In genomic region chr17:46903876-46904490, GRCm38 (mm10) we compare ENCODE assay signal across 8 mouse cellular contexts. TPM values are rescaled to one million over a fixed set of nuclear protein-coding genes. Genes with fewer than 3 reads are reported as not detected.
DNase-seq lines count a peak whose midpoint lies in the region; ATAC-seq and TF ChIP-seq lines count a peak whose summit lies in the region.

No protein-coding gene starts in this region.

- no peak overlapping the region for H3K4me3 ChIP-seq in intestine, postnatal 0 days (ENCODE audit: low read depth, low read length)
- no peak overlapping the region for H3K4me3 ChIP-seq in limb, embryonic 12.5 days (replicated peaks)
- no peak overlapping the region for H3K4me3 ChIP-seq in midbrain, embryonic 16.5 days (ENCODE audit: low read depth, low read length)

- no peaks in the 10 kb centered on the region for H3K27me3 ChIP-seq in intestine, postnatal 0 days (replicated peaks; ENCODE audit: control insufficient read depth, insufficient read depth, low read length)
- no peaks in the 10 kb centered on the region for H3K27me3 ChIP-seq in limb, embryonic 12.5 days
- H3K27me3 ChIP-seq in midbrain, embryonic 16.5 days (ENCODE audit: control insufficient read depth, insufficient read depth, low read depth, low read length), result no peaks in the 10 kb centered on the region

- peak; percentile 56 to 59 for DNase-seq in urinary bladder, adult 18-20 months (ENCODE audit: low spot score in 2 of 2)
- DNase-seq in urinary bladder, adult 2 months (ENCODE audit: low spot score), result no peak
- peak; percentile 69 for DNase-seq in embryo, embryonic 11.5 days (ENCODE audit: low read depth, low spot score)
- peak; percentile 96 for DNase-seq in heart, adult 11 months
- peak; percentile 32 to 64 for DNase-seq in spleen, postnatal 14 days (ENCODE audit: low spot score in 2 of 2)

- H3K4me2 ChIP-seq in intestine, postnatal 0 days (replicated peaks; ENCODE audit: low read depth), result no peak overlapping the region
- peak overlapping the region; percentile 24; the same call in 1 of the 2 replicates for H3K4me2 ChIP-seq in limb, embryonic 12.5 days
- no peak overlapping the region for H3K4me2 ChIP-seq in midbrain, embryonic 16.5 days (ENCODE audit: low read length)

- no peaks in the 10 kb centered on the region for H3K36me3 ChIP-seq in intestine, postnatal 0 days (ENCODE audit: control insufficient read depth, insufficient read depth)
- no peaks in the 10 kb centered on the region for H3K36me3 ChIP-seq in limb, embryonic 12.5 days
- H3K36me3 ChIP-seq in midbrain, embryonic 16.5 days (ENCODE audit: control insufficient read depth, insufficient read depth, low read length), result no peaks in the 10 kb centered on the region

- no peaks in the 10 kb centered on the region for H3K4me1 ChIP-seq in intestine, postnatal 0 days (replicated peaks; ENCODE audit: control insufficient read depth, insufficient read depth, low read length)
- no peaks in the 10 kb centered on the region for H3K4me1 ChIP-seq in limb, embryonic 12.5 days (replicated peaks)
- no peaks in the 10 kb centered on the region for H3K4me1 ChIP-seq in midbrain, embryonic 16.5 days (ENCODE audit: control insufficient read depth, insufficient read depth, low read length)

- 19% methylated on average over 19 of the region's 19 CpGs for WGBS in intestine, postnatal 0 days
- 22% methylated on average over 19 of the region's 19 CpGs for WGBS in limb, embryonic 12.5 days
- 21% methylated on average over 19 of the region's 19 CpGs for WGBS in midbrain, embryonic 16.5 days

- peak; percentile 77 for ATAC-seq in intestine, postnatal 0 days
- no peak; the same call in 1 of the 2 replicates for ATAC-seq in limb, embryonic 12.5 days (ENCODE audit: insufficient number of reproducible peaks, insufficient read depth, low FRiP score, low TSS enrichment, low read depth)
- ATAC-seq in midbrain, embryonic 16.5 days, result peak; percentile 62

- H3K9ac ChIP-seq in intestine, postnatal 0 days (ENCODE audit: low read depth, low read length), result no peak overlapping the region
- H3K9ac ChIP-seq in limb, embryonic 12.5 days (replicated peaks), result 0 out of 2 replicates have a peak overlapping the region, but pooled peaks have one; percentile 18
- no peak overlapping the region for H3K9ac ChIP-seq in midbrain, embryonic 16.5 days (ENCODE audit: low read depth, low read length)

- H3K9me3 ChIP-seq in intestine, postnatal 0 days (ENCODE audit: control insufficient read depth), result no peaks in the 10 kb centered on the region
- H3K9me3 ChIP-seq in limb, embryonic 12.5 days, result peaks cover 8% of the 10 kb centered on the region; the same call in 1 of the 2 replicates
- no peaks in the 10 kb centered on the region for H3K9me3 ChIP-seq in midbrain, embryonic 16.5 days (replicated peaks; ENCODE audit: control insufficient read depth, low read length, poor library complexity, severe bottlenecking)

- no peak overlapping the region for H3K27ac ChIP-seq in intestine, postnatal 0 days (ENCODE audit: low read depth, low read length)
- H3K27ac ChIP-seq in limb, embryonic 12.5 days, result no peak overlapping the region
- no peak overlapping the region for H3K27ac ChIP-seq in midbrain, embryonic 16.5 days (ENCODE audit: low read length)

- TF ChIP-seq CTCF in intestine, postnatal 0 days (IDR thresholded peaks at IDR 0.05; ENCODE audit: low read depth), result peak; percentile 97

RNA-seq across cellular contexts. Expression of gene Prph2, which starts 6.3 kb away (rescaled TPM):
- polyA plus RNA-seq in urinary bladder, adult 2 months (2012; rRNA removed), result not detected in 2 replicates
- not detected in 2 replicates for polyA plus RNA-seq in intestine, postnatal 0 days (2015; fragmentation: Nextera tagmentation; extraction: Ambion mirVana)
- not detected in 2 replicates for polyA plus RNA-seq in limb, embryonic 12.5 days (2016; fragmentation: Nextera tagmentation; extraction: Ambion mirVana)
- polyA plus RNA-seq in midbrain, embryonic 16.5 days (2015; fragmentation: Nextera tagmentation; extraction: Ambion mirVana), result not detected in 2 replicates

RNA-seq across cellular contexts. Expression of gene Tbcc, which starts 13.5 kb away (rescaled TPM):
- 20.3 and 21.5 TPM in 2 replicates for polyA plus RNA-seq in urinary bladder, adult 2 months (2012; rRNA removed)
- 40.1 and 40.2 TPM in 2 replicates for polyA plus RNA-seq in intestine, postnatal 0 days (2015; fragmentation: Nextera tagmentation; extraction: Ambion mirVana)
- 71.7 and 78.7 TPM in 2 replicates for polyA plus RNA-seq in limb, embryonic 12.5 days (2016; fragmentation: Nextera tagmentation; extraction: Ambion mirVana)
- 49.5 and 52.6 TPM in 2 replicates for polyA plus RNA-seq in midbrain, embryonic 16.5 days (2015; fragmentation: Nextera tagmentation; extraction: Ambion mirVana)

RNA-seq across cellular contexts. Expression of gene Bicral, which starts 45.7 kb away (rescaled TPM):
- polyA plus RNA-seq in urinary bladder, adult 2 months (2012; rRNA removed), result 9.1 and 15.2 TPM in 2 replicates
- 2.2 and 2.6 TPM in 2 replicates for polyA plus RNA-seq in intestine, postnatal 0 days (2015; fragmentation: Nextera tagmentation; extraction: Ambion mirVana)
- polyA plus RNA-seq in limb, embryonic 12.5 days (2016; fragmentation: Nextera tagmentation; extraction: Ambion mirVana), result 4.4 and 4.8 TPM in 2 replicates
- polyA plus RNA-seq in midbrain, embryonic 16.5 days (2015; fragmentation: Nextera tagmentation; extraction: Ambion mirVana), result 9.5 and 10.9 TPM in 2 replicates
